Mouse (Mus musculus) midbrain, embryonic 16.5 days (tissue): ENCODE results near the gene Ascl2. TPM values are rescaled to one million over a fixed set of nuclear protein-coding genes. Genes with fewer than 3 reads are reported as not detected.

Source experiments
- ATAC-seq: fragments of 200-750 bp; cut with Nextera tagmentation; 2 replicates; pipeline ENCODE4 v1.8.0; 2017; ENCODE audit warnings: moderate TSS enrichment
- H3K27ac ChIP-seq: fragments of 300-500 bp; sonication (generic); 2 replicates; pipeline ENCODE4 v1.5.1; 2014; ENCODE audit warnings: mild to moderate bottlenecking, low read length, mixed read lengths
- H3K27me3 ChIP-seq: fragments of 300-500 bp; sonication (generic); 2 replicates; pipeline ENCODE4 v1.6.1; 2014; ENCODE audit warnings: low read depth, low read length, mixed read lengths; ENCODE audit not compliant: control insufficient read depth, insufficient read depth
- H3K36me3 ChIP-seq: fragments of 300-500 bp; sonication (generic); 2 replicates; pipeline ENCODE4 v1.6.1; 2014; ENCODE audit warnings: mild to moderate bottlenecking, low read length, moderate library complexity, mixed read lengths; ENCODE audit not compliant: control insufficient read depth, insufficient read depth
- H3K4me1 ChIP-seq: fragments of 300-500 bp; sonication (generic); 2 replicates; pipeline ENCODE4 v1.6.1; 2014; ENCODE audit warnings: mild to moderate bottlenecking, low read length, mixed read lengths; ENCODE audit not compliant: control insufficient read depth, insufficient read depth
- H3K4me2 ChIP-seq: fragments of 300-500 bp; sonication (generic); 2 replicates; pipeline ENCODE4 v1.6.1; 2014; ENCODE audit warnings: mild to moderate bottlenecking, low read length, mixed read lengths
- H3K4me3 ChIP-seq: fragments of 300-500 bp; sonication (generic); 2 replicates; pipeline ENCODE4 v1.5.1; 2014; ENCODE audit warnings: low read depth, mild to moderate bottlenecking, low read length, moderate library complexity, mixed read lengths
- H3K9ac ChIP-seq: fragments of 300-500 bp; sonication (generic); 2 replicates; pipeline ENCODE4 v1.6.1; 2014; ENCODE audit warnings: low read depth, low read length, mixed read lengths
- H3K9me3 ChIP-seq: fragments of 300-500 bp; sonication (generic); replicated peaks from 2 replicates; pipeline ENCODE4 v1.6.1; 2014; ENCODE audit warnings: mild to moderate bottlenecking, low read length, mixed read lengths; ENCODE audit not compliant: control insufficient read depth, poor library complexity, severe bottlenecking
- WGBS: fragments of 180-500 bp; shearing (Covaris S2); extraction: QIAGEN DNeasy Blood & Tissue Kit; methylation state at CpG from one replicate; pipeline ENCODE4 v1.1.7; 2014; 5-methylcytosine and 5-hydroxymethylcytosine counted together
- polyA plus RNA-seq: library from polyadenylated mRNA; unstranded; fragments of >200 nt; fragmentation: Nextera tagmentation; extraction: Ambion mirVana; gene quantifications from 2 replicates; pipeline ENCODE4 v1.2.1, GENCODE M21; 2015

The Ascl2 gene
- polyA plus RNA-seq, 1 experiment from 2014 or later: 0.55 TPM

- Histone ChIP-seq H3K36me3 (no peaks in the 10 kb centered on the region), H3K4me2 (no peak within 1 kb of the TSS), H3K9me3 (no peaks in the 10 kb centered on the region), H3K9ac (no peak within 1 kb of the TSS), H3K4me1 (no peaks in the 10 kb centered on the region), H3K4me3 (no peak within 1 kb of the TSS), H3K27me3 (no peaks in the 10 kb centered on the region), H3K27ac (no peak within 1 kb of the TSS)
- WGBS: 86% methylated on average over 3 of the region's 3 CpGs
- no peak for ATAC-seq
Observed at GRCm38 (mm10) chr7:142931028-142931427, 38.0 kb downstream of the Ascl2 start, which contains the start of gene Th. TSS of gene Th (minus strand) at chr7:142931128.

- Histone ChIP-seq H3K36me3 (no peaks in the 10 kb centered on the region), H3K27me3 (no peaks in the 10 kb centered on the region), H3K4me3 (no peak overlapping the region), H3K4me2 (no peak overlapping the region), H3K9ac (no peak overlapping the region), H3K27ac (no peak overlapping the region), H3K4me1 (no peaks in the 10 kb centered on the region), H3K9me3 (no peaks in the 10 kb centered on the region)
- WGBS: 90% methylated on average over 2 of the region's 2 CpGs
- no peak for ATAC-seq
Observed at GRCm38 (mm10) chr7:142929516-142929915, 39.5 kb downstream of the Ascl2 start.

GRCm38 (mm10) chr7:142927293-142927692 is 41.8 kb downstream of the Ascl2 start:
- Histone ChIP-seq H3K9ac (no peak overlapping the region), H3K36me3 (no peaks in the 10 kb centered on the region), H3K4me3 (no peak overlapping the region), H3K4me2 (no peak overlapping the region), H3K27ac (no peak overlapping the region), H3K4me1 (no peaks in the 10 kb centered on the region), H3K27me3 (no peaks in the 10 kb centered on the region), H3K9me3 (no peaks in the 10 kb centered on the region)
- ATAC-seq: no peak
- WGBS: 88% methylated on average over 8 of the region's 8 CpGs

- Histone ChIP-seq H3K4me3 (no peak overlapping the region), H3K9ac (no peak overlapping the region), H3K27ac (no peak overlapping the region), H3K9me3 (no peaks in the 10 kb centered on the region), H3K36me3 (no peaks in the 10 kb centered on the region), H3K27me3 (no peaks in the 10 kb centered on the region), H3K4me1 (no peaks in the 10 kb centered on the region), H3K4me2 (no peak overlapping the region)
- 32% methylated on average over 8 of the region's 8 CpGs for WGBS
- peak; percentile 79; the same call in 1 of the 2 replicates for ATAC-seq
Observed at GRCm38 (mm10) chr7:142918641-142919628, 50.1 kb downstream of the Ascl2 start.

GRCm38 (mm10) chr7:142917659-142918058 is 51.4 kb downstream of the Ascl2 start:
- H3K36me3 ChIP-seq: no peaks in the 10 kb centered on the region
- no peaks in the 10 kb centered on the region for H3K27me3 ChIP-seq
- no peaks in the 10 kb centered on the region for H3K9me3 ChIP-seq
- no peak overlapping the region for H3K4me2 ChIP-seq
- H3K9ac ChIP-seq: no peak overlapping the region
- 83% methylated on average over 5 of the region's 5 CpGs for WGBS
- no peak for ATAC-seq
- H3K4me1 ChIP-seq: no peaks in the 10 kb centered on the region
- no peak overlapping the region for H3K27ac ChIP-seq
- H3K4me3 ChIP-seq: no peak overlapping the region

Other genes with a start within 250 kb of the Ascl2 start
- 0.53 and 1.4 TPM in 2 replicates for gene Ins2, start 225.9 kb downstream of the Ascl2 start, polyA plus RNA-seq
- gene Th, start 38.1 kb downstream of the Ascl2 start, polyA plus RNA-seq: 17.8 and 28.7 TPM in 2 replicates
- gene Tspan32, start 35.8 kb upstream of the Ascl2 start, polyA plus RNA-seq: 0.30 and 0.48 TPM in 2 replicates
- 364 and 411 TPM in 2 replicates for gene Cd81, start 83.5 kb upstream of the Ascl2 start, polyA plus RNA-seq
- gene Tssc4, start 100.0 kb upstream of the Ascl2 start, polyA plus RNA-seq: 90.6 and 90.7 TPM in 2 replicates
- gene Trpm5, start 125.4 kb upstream of the Ascl2 start, polyA plus RNA-seq: 1.5 and 1.8 TPM in 2 replicates
- 1.1 and 2.2 TPM in 2 replicates for gene Kcnq1, start 137.1 kb upstream of the Ascl2 start, polyA plus RNA-seq